Mouse (Mus musculus): ENCODE results near the gene Gldn. TPM values are rescaled to one million over a fixed set of nuclear protein-coding genes. Genes with fewer than 3 reads are reported as not detected.

Gene Gldn
- polyA plus RNA-seq, 1 experiment: 0.19 TPM

- no peak for TF ChIP-seq CTCF (IDR thresholded peaks at IDR 0.05; ENCODE audit: borderline replicate concordance, control insufficient read depth, extremely low read depth, insufficient read depth, low read length, poor library complexity)
- TF ChIP-seq POLR2A (IDR thresholded peaks at IDR 0.05; ENCODE audit: control insufficient read depth, extremely low read depth, insufficient read depth, low read length, poor library complexity): no peak
- Histone ChIP-seq H3K36me3 (ENCODE audit: control insufficient read depth, insufficient read depth, low read length) (no peaks in the 10 kb centered on the region), H3K4me3 (ENCODE audit: control insufficient read depth, insufficient read depth, low read length) (no peak overlapping the region), H3K27me3 (ENCODE audit: control insufficient read depth, insufficient read depth, low read length) (no peaks in the 10 kb centered on the region), H3K27ac (ENCODE audit: control insufficient read depth, insufficient read depth, low read length) (no peak overlapping the region), H3K4me1 (replicated peaks; ENCODE audit: control insufficient read depth, insufficient read depth, low read length) (no peaks in the 10 kb centered on the region)
- no peak for DNase-seq
- WGBS: 83% methylated on average over 2 of the region's 2 CpGs
These were observed 22.6 kb downstream of the Gldn start for GRCm38 (mm10) chr9:54308751-54309358.

GRCm38 (mm10) chr9:54316363-54316762 lies 30.1 kb downstream of the Gldn start:
- WGBS: 79% methylated on average over 9 of the region's 9 CpGs
- no peaks in the 10 kb centered on the region for H3K36me3 ChIP-seq (ENCODE audit: control insufficient read depth, insufficient read depth, low read length)
- no peak overlapping the region for H3K27ac ChIP-seq (ENCODE audit: control insufficient read depth, insufficient read depth, low read length)
- H3K4me1 ChIP-seq (replicated peaks; ENCODE audit: control insufficient read depth, insufficient read depth, low read length): no peaks in the 10 kb centered on the region
- H3K4me3 ChIP-seq (ENCODE audit: control insufficient read depth, insufficient read depth, low read length): no peak overlapping the region
- no peaks in the 10 kb centered on the region for H3K27me3 ChIP-seq (ENCODE audit: control insufficient read depth, insufficient read depth, low read length)
- no peak for DNase-seq
- no peak for TF ChIP-seq CTCF (IDR thresholded peaks at IDR 0.05; ENCODE audit: borderline replicate concordance, control insufficient read depth, extremely low read depth, insufficient read depth, low read length, poor library complexity)
- TF ChIP-seq POLR2A (IDR thresholded peaks at IDR 0.05; ENCODE audit: control insufficient read depth, extremely low read depth, insufficient read depth, low read length, poor library complexity): no peak

GRCm38 (mm10) chr9:54323456-54323855 lies 37.2 kb downstream of the Gldn start:
- 36% methylated on average over 8 of the region's 8 CpGs for WGBS

GRCm38 (mm10) chr9:54329201-54329600 lies 42.9 kb downstream of the Gldn start:
- no peak for DNase-seq
- 92% methylated on average over 7 of the region's 7 CpGs for WGBS
- no peaks in the 10 kb centered on the region for H3K36me3 ChIP-seq (ENCODE audit: control insufficient read depth, insufficient read depth, low read length)
- H3K4me3 ChIP-seq (ENCODE audit: control insufficient read depth, insufficient read depth, low read length): no peak overlapping the region
- H3K4me1 ChIP-seq (replicated peaks; ENCODE audit: control insufficient read depth, insufficient read depth, low read length): no peaks in the 10 kb centered on the region
- H3K27ac ChIP-seq (ENCODE audit: control insufficient read depth, insufficient read depth, low read length): no peak overlapping the region
- no peaks in the 10 kb centered on the region for H3K27me3 ChIP-seq (ENCODE audit: control insufficient read depth, insufficient read depth, low read length)
- TF ChIP-seq CTCF (IDR thresholded peaks at IDR 0.05; ENCODE audit: borderline replicate concordance, control insufficient read depth, extremely low read depth, insufficient read depth, low read length, poor library complexity) (no peak), POLR2A (IDR thresholded peaks at IDR 0.05; ENCODE audit: control insufficient read depth, extremely low read depth, insufficient read depth, low read length, poor library complexity) (no peak)

More at GRCm38 (mm10) chr9:54323456-54323855, 37.2 kb downstream of the Gldn start:
- H3K27me3 ChIP-seq (ENCODE audit: control insufficient read depth, insufficient read depth, low read length): no peaks in the 10 kb centered on the region
- H3K36me3 ChIP-seq (ENCODE audit: control insufficient read depth, insufficient read depth, low read length): no peaks in the 10 kb centered on the region
- no peaks in the 10 kb centered on the region for H3K4me1 ChIP-seq (replicated peaks; ENCODE audit: control insufficient read depth, insufficient read depth, low read length)
- TF ChIP-seq POLR2A (IDR thresholded peaks at IDR 0.05; ENCODE audit: control insufficient read depth, extremely low read depth, insufficient read depth, low read length, poor library complexity): no peak
- TF ChIP-seq CTCF (IDR thresholded peaks at IDR 0.05; ENCODE audit: borderline replicate concordance, control insufficient read depth, extremely low read depth, insufficient read depth, low read length, poor library complexity): no peak
- H3K27ac ChIP-seq (ENCODE audit: control insufficient read depth, insufficient read depth, low read length): no peak overlapping the region
- H3K4me3 ChIP-seq (ENCODE audit: control insufficient read depth, insufficient read depth, low read length): no peak overlapping the region
- no peak for DNase-seq

GRCm38 (mm10) chr9:54335582-54335981 lies 49.3 kb downstream of the Gldn start:
- no peak for DNase-seq
- WGBS: 93% methylated on average over 12 of the region's 12 CpGs
- Histone ChIP-seq H3K4me3 (ENCODE audit: control insufficient read depth, insufficient read depth, low read length) (no peak overlapping the region), H3K36me3 (ENCODE audit: control insufficient read depth, insufficient read depth, low read length) (no peaks in the 10 kb centered on the region), H3K27ac (ENCODE audit: control insufficient read depth, insufficient read depth, low read length) (no peak overlapping the region), H3K27me3 (ENCODE audit: control insufficient read depth, insufficient read depth, low read length) (no peaks in the 10 kb centered on the region), H3K4me1 (replicated peaks; ENCODE audit: control insufficient read depth, insufficient read depth, low read length) (no peaks in the 10 kb centered on the region)
- no peak for TF ChIP-seq POLR2A (IDR thresholded peaks at IDR 0.05; ENCODE audit: control insufficient read depth, extremely low read depth, insufficient read depth, low read length, poor library complexity)
- no peak for TF ChIP-seq CTCF (IDR thresholded peaks at IDR 0.05; ENCODE audit: borderline replicate concordance, control insufficient read depth, extremely low read depth, insufficient read depth, low read length, poor library complexity)

GRCm38 (mm10) chr9:54336532-54337144 lies 50.4 kb downstream of the Gldn start:
- TF ChIP-seq CTCF (IDR thresholded peaks at IDR 0.05; ENCODE audit: borderline replicate concordance, control insufficient read depth, extremely low read depth, insufficient read depth, low read length, poor library complexity) (no peak), POLR2A (IDR thresholded peaks at IDR 0.05; ENCODE audit: control insufficient read depth, extremely low read depth, insufficient read depth, low read length, poor library complexity) (no peak)

More at GRCm38 (mm10) chr9:54336532-54337144, 50.4 kb downstream of the Gldn start:
- Histone ChIP-seq H3K27ac (ENCODE audit: control insufficient read depth, insufficient read depth, low read length) (no peak overlapping the region), H3K27me3 (ENCODE audit: control insufficient read depth, insufficient read depth, low read length) (no peaks in the 10 kb centered on the region), H3K4me1 (replicated peaks; ENCODE audit: control insufficient read depth, insufficient read depth, low read length) (no peaks in the 10 kb centered on the region), H3K4me3 (ENCODE audit: control insufficient read depth, insufficient read depth, low read length) (no peak overlapping the region), H3K36me3 (ENCODE audit: control insufficient read depth, insufficient read depth, low read length) (no peaks in the 10 kb centered on the region)
- DNase-seq: no peak
- 51% methylated on average over 6 of the region's 6 CpGs for WGBS

Measured in thymus, adult 2 months (tissue).